Mouse (Mus musculus) liver, embryonic 16.5 days (tissue): Measurements from ENCODE around the gene Gatb. TPM values are rescaled to one million over a fixed set of nuclear protein-coding genes. Genes with fewer than 3 reads are reported as not detected.

ENCODE experiments used
- ATAC-seq: fragments of 200-750 bp; cut with Nextera tagmentation; 2 replicates; pipeline ENCODE4 v1.8.0; 2017; ENCODE audit warnings: low read depth, mild to moderate bottlenecking, moderate number of reproducible peaks, moderate library complexity
- H3K27ac ChIP-seq: fragments of 300-500 bp; sonication (generic); 2 replicates; pipeline ENCODE4 v1.5.1; 2014; ENCODE audit warnings: mild to moderate bottlenecking, low read length
- H3K27me3 ChIP-seq: fragments of 300-500 bp; sonication (generic); 2 replicates; pipeline ENCODE4 v1.6.1; 2014; ENCODE audit warnings: low read depth, low read length, mixed read lengths; ENCODE audit not compliant: control insufficient read depth, insufficient read depth
- H3K36me3 ChIP-seq: fragments of 300-500 bp; sonication (generic); 2 replicates; pipeline ENCODE4 v1.6.1; 2014; ENCODE audit warnings: mild to moderate bottlenecking; ENCODE audit not compliant: control insufficient read depth, insufficient read depth
- H3K4me1 ChIP-seq: fragments of 300-500 bp; sonication (generic); 2 replicates; pipeline ENCODE4 v1.6.1; 2014; ENCODE audit warnings: low read depth, low read length, mixed read lengths; ENCODE audit not compliant: control insufficient read depth
- H3K4me2 ChIP-seq: fragments of 300-500 bp; sonication (generic); 2 replicates; pipeline ENCODE4 v1.6.1; 2014; ENCODE audit warnings: low read depth, low read length, mixed read lengths
- H3K4me3 ChIP-seq: fragments of 300-500 bp; sonication (generic); 2 replicates; pipeline ENCODE4 v1.5.1; 2014; ENCODE audit warnings: low read depth, mild to moderate bottlenecking, low read length
- H3K9ac ChIP-seq: fragments of 300-500 bp; sonication (generic); 2 replicates; pipeline ENCODE4 v1.6.1; 2014; ENCODE audit warnings: low read depth, low read length
- H3K9me3 ChIP-seq: fragments of 300-500 bp; sonication (generic); replicated peaks from 2 replicates; pipeline ENCODE4 v1.6.1; 2016; ENCODE audit warnings: low read length; ENCODE audit not compliant: control insufficient read depth
- WGBS: fragments of 180-500 bp; shearing (Covaris S2); extraction: QIAGEN DNeasy Blood & Tissue Kit; methylation state at CpG from one replicate; pipeline ENCODE4 v1.1.7; 2014; ENCODE audit not compliant: insufficient replicate concordance; 5-methylcytosine and 5-hydroxymethylcytosine counted together
- polyA plus RNA-seq: library from polyadenylated mRNA; unstranded; fragments of >200 nt; fragmentation: Nextera tagmentation; extraction: Ambion mirVana; gene quantifications from 2 replicates; pipeline ENCODE4 v1.2.1, GENCODE M21; 2015

Gene Gatb
- polyA plus RNA-seq, 1 experiment from 2014 or later, result 16.9 TPM

- Histone ChIP-seq H3K4me3 (no peak overlapping the region), H3K27ac (no peak overlapping the region), H3K4me1 (peaks cover 3% of the 10 kb centered on the region; the same call in 1 of the 2 replicates), H3K27me3 (no peaks in the 10 kb centered on the region), H3K4me2 (no peak overlapping the region), H3K9me3 (no peaks in the 10 kb centered on the region), H3K9ac (no peak overlapping the region), H3K36me3 (no peaks in the 10 kb centered on the region)
- WGBS, result 52% methylated on average over 4 of the region's 4 CpGs
- ATAC-seq, result no peak
Observed at GRCm38 (mm10) chr3:85698496-85698895, 124.6 kb downstream of the Gatb start.

- Histone ChIP-seq H3K4me1 (peaks cover 3% of the 10 kb centered on the region; the same call in 1 of the 2 replicates), H3K36me3 (no peaks in the 10 kb centered on the region), H3K4me3 (no peak overlapping the region), H3K9ac (no peak overlapping the region), H3K9me3 (no peaks in the 10 kb centered on the region), H3K27me3 (no peaks in the 10 kb centered on the region), H3K4me2 (no peak overlapping the region), H3K27ac (no peak overlapping the region)
- no peak for ATAC-seq
- WGBS, result 39% methylated on average over 6 of the region's 6 CpGs
Observed at GRCm38 (mm10) chr3:85703141-85703882, 129.4 kb downstream of the Gatb start.

Other genes starting within 250 kb of the Gatb start
- gene Fam160a1, start 243.2 kb downstream of the Gatb start, polyA plus RNA-seq, result 0.34 and 0.42 TPM in 2 replicates